Mouse (Mus musculus) CH12.LX (cell line): ENCODE results near the gene Dnajc24. TPM values are rescaled to one million over a fixed set of nuclear protein-coding genes. Genes with fewer than 3 reads are reported as not detected.

Source experiments
- polyA plus RNA-seq: library from polyadenylated mRNA; unstranded; fragments of >175 nt; gene quantifications from 2 replicates; pipeline ENCODE4 v1.2.1, GENCODE M21; 2012; ENCODE audit warnings: low read depth; ENCODE audit not compliant: insufficient read length
- total RNA-seq, 2 experiments: library from RNA; depleted of rRNA; stranded (reverse); fragments of 300-350 nt in 1 of 2; fragments of >200 nt in 1 of 2; gene quantifications; 2 replicates each; pipeline ENCODE4 v1.2.3; 2012 to 2014

Dnajc24 gene
- total and polyA plus RNA-seq, 3 experiments = 29.2 to 53.2 (median 41.5) TPM

Other genes starting within 250 kb of the Dnajc24 start
- gene Elp4, start 99.0 kb downstream of the Dnajc24 start, total RNA-seq (2012; rRNA removed) = 11.6 and 15.4 TPM in 2 replicates
- gene Elp4, start 99.0 kb downstream of the Dnajc24 start, total RNA-seq (2014; rRNA removed) = 31.2 and 34.7 TPM in 2 replicates
- 21.3 and 23.8 TPM in 2 replicates for gene Elp4, start 99.0 kb downstream of the Dnajc24 start, polyA plus RNA-seq
- 32.5 and 40.7 TPM in 2 replicates for gene Immp1l, start 98.9 kb downstream of the Dnajc24 start, total RNA-seq (2012; rRNA removed)
- 103 and 107 TPM in 2 replicates for gene Immp1l, start 98.9 kb downstream of the Dnajc24 start, total RNA-seq (2014; rRNA removed)
- 37.0 and 40.4 TPM in 2 replicates for gene Immp1l, start 98.9 kb downstream of the Dnajc24 start, polyA plus RNA-seq